Comparison of ENCODE assay signal across 24 mouse cellular contexts in the genomic region with DNA sequence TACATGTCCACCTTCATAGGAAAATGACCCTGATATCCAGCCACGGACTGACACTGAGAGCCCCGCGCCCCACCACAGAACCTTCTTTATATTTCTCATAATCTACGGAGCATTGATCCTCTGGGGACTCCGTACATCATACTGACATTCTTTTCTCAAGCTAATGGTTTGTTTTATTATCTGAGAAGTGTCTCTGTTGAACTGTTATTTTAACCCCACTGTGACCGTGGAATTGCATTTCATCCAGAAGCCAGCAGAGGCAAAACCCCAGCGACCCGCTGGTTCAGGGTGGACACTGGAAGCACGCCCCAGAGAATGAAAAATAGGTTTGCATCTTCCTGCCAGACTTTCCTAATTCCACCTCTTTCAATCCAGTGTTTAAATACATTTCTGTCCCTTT.
DNase-seq lines count a peak whose midpoint lies in the region; ATAC-seq and TF ChIP-seq lines count a peak whose summit lies in the region.
"Had no signal": no experiment of that assay in that cellular context is flagged by ENCODE, and none has a peak within 500 bp of the region (broad histone marks: within the 10 kb centered on the region; RNA-seq: fewer than 3 reads in every experiment).

No protein-coding gene starts in this region.

- no peak overlapping the region for H3K9ac ChIP-seq in kidney, postnatal 0 days (ENCODE audit: low read depth, low read length)
- no peak overlapping the region for H3K9ac ChIP-seq in midbrain, embryonic 14.5 days (replicated peaks; ENCODE audit: low read length)
- H3K9ac ChIP-seq: heart, embryonic 12.5 days; limb, embryonic 15.5 days; liver, embryonic 14.5 days; lung, embryonic 15.5 days had no signal

- no peak overlapping the region for H3K4me2 ChIP-seq in kidney, postnatal 0 days (ENCODE audit: low read length)
- peak overlapping the region; percentile 13; the same call in 1 of the 2 replicates for H3K4me2 ChIP-seq in midbrain, embryonic 14.5 days (ENCODE audit: low read length)
- H3K4me2 ChIP-seq: heart, embryonic 12.5 days; limb, embryonic 15.5 days had no signal

- H3K27me3 ChIP-seq in kidney, postnatal 0 days (ENCODE audit: insufficient read depth, low read length), result peaks cover 24% of the 10 kb centered on the region
- H3K27me3 ChIP-seq in midbrain, embryonic 14.5 days (ENCODE audit: control insufficient read depth, insufficient read depth, low read length), result no peaks in the 10 kb centered on the region; the same call in 1 of the 2 replicates
- H3K27me3 ChIP-seq in midbrain, embryonic 10.5 days (ENCODE audit: low read depth, poor library complexity, severe bottlenecking), result peaks cover 85% of the 10 kb centered on the region
- peaks cover 82% of the 10 kb centered on the region for H3K27me3 ChIP-seq in embryonic facial prominence, embryonic 10.5 days (replicated peaks; ENCODE audit: low read depth, poor library complexity, severe bottlenecking)

- 15% methylated on average over 9 of the region's 9 CpGs for WGBS in kidney, postnatal 0 days
- WGBS in midbrain, embryonic 14.5 days, result 53% methylated on average over 9 of the region's 9 CpGs
- 63% methylated on average over 9 of the region's 9 CpGs for WGBS in midbrain, embryonic 10.5 days
- 33% methylated on average over 9 of the region's 9 CpGs for WGBS in embryonic facial prominence, embryonic 10.5 days

- no peak for ATAC-seq in kidney, postnatal 0 days (replicated peaks; ENCODE audit: low FRiP score, low read depth)
- no peak for ATAC-seq in midbrain, embryonic 14.5 days (ENCODE audit: low FRiP score, low TSS enrichment)
- no peak for ATAC-seq in erythroblast, adult 5-6 weeks (replicated peaks; ENCODE audit: low FRiP score, poor library complexity, severe bottlenecking)
- ATAC-seq: forebrain, embryonic 16.5 days had no signal

- no peaks in the 10 kb centered on the region for H3K9me3 ChIP-seq in kidney, postnatal 0 days (replicated peaks; ENCODE audit: low read length)
- H3K9me3 ChIP-seq in midbrain, embryonic 14.5 days (ENCODE audit: control insufficient read depth, low read length), result no peaks in the 10 kb centered on the region
- no peaks in the 10 kb centered on the region for H3K9me3 ChIP-seq in midbrain, embryonic 10.5 days (replicated peaks)
- no peaks in the 10 kb centered on the region for H3K9me3 ChIP-seq in embryonic facial prominence, embryonic 10.5 days
- H3K9me3 ChIP-seq: heart, embryonic 12.5 days; limb, embryonic 15.5 days; lung, embryonic 15.5 days had no signal

- no peak for TF ChIP-seq CTCF in kidney, postnatal 0 days (IDR thresholded peaks at IDR 0.05; ENCODE audit: low read depth)

- H3K27ac ChIP-seq in kidney, postnatal 0 days, result no peak overlapping the region
- H3K27ac ChIP-seq in midbrain, embryonic 14.5 days (replicated peaks; ENCODE audit: low read depth, low read length), result no peak overlapping the region
- no peak overlapping the region for H3K27ac ChIP-seq in midbrain, embryonic 10.5 days (replicated peaks)
- no peak overlapping the region for H3K27ac ChIP-seq in embryonic facial prominence, embryonic 10.5 days (replicated peaks)
- H3K27ac ChIP-seq: limb, embryonic 15.5 days; liver, embryonic 14.5 days; lung, embryonic 15.5 days had no signal

- H3K4me1 ChIP-seq in kidney, postnatal 0 days (replicated peaks; ENCODE audit: insufficient read depth, low read length), result 0 out of 2 replicates have a peak, but pooled peaks cover 3% of the 10 kb centered on the region
- peaks cover 18% of the 10 kb centered on the region for H3K4me1 ChIP-seq in midbrain, embryonic 14.5 days (ENCODE audit: control insufficient read depth, insufficient read depth, low read length)
- H3K4me1 ChIP-seq in midbrain, embryonic 10.5 days, result peaks cover 27% of the 10 kb centered on the region
- peaks cover 25% of the 10 kb centered on the region for H3K4me1 ChIP-seq in embryonic facial prominence, embryonic 10.5 days

- DNase-seq in kidney, postnatal 0 days (ENCODE audit: low spot score), result peak; percentile 12
- no peak for DNase-seq in kidney, adult 18-20 months
- DNase-seq in midbrain, embryonic 14.5 days, result peak; percentile 21
- DNase-seq in midbrain, embryonic 10.5 days (ENCODE audit: low spot score), result no peak
- peak; percentile 24 for DNase-seq in embryonic facial prominence, embryonic 10.5 days (ENCODE audit: low spot score)
- peak; percentile 61 for DNase-seq in mesoderm, embryonic 11.5 days (ENCODE audit: low read depth, low spot score)
- no peak for DNase-seq in gastrocnemius, postnatal 4 days (ENCODE audit: low spot score in 2 of 2)
- DNase-seq: adrenal gland, postnatal 36 days; cerebellum, adult 9-10 months; gastrocnemius, postnatal 14 days; heart, adult 18-20 months; heart, postnatal 10 days; kidney, adult 11 months; layer of hippocampus, adult 9-11 months; lung, postnatal 4 days; right cerebral cortex, adult 18-20 months; right cerebral cortex, postnatal 4 days; thymus, postnatal 25 days had no signal

- no peak overlapping the region for H3K4me3 ChIP-seq in kidney, postnatal 0 days (replicated peaks; ENCODE audit: low read depth, low read length)
- no peak overlapping the region for H3K4me3 ChIP-seq in midbrain, embryonic 14.5 days (replicated peaks; ENCODE audit: low read depth, low read length)
- H3K4me3 ChIP-seq in midbrain, embryonic 10.5 days, result no peak overlapping the region
- H3K4me3 ChIP-seq in embryonic facial prominence, embryonic 10.5 days, result no peak overlapping the region
- H3K4me3 ChIP-seq: heart, embryonic 12.5 days; limb, embryonic 15.5 days; lung, embryonic 15.5 days had no signal

- H3K36me3 ChIP-seq in kidney, postnatal 0 days (ENCODE audit: insufficient read depth, low read length), result no peaks in the 10 kb centered on the region
- H3K36me3 ChIP-seq in midbrain, embryonic 14.5 days (ENCODE audit: control insufficient read depth, insufficient read depth, low read length), result no peaks in the 10 kb centered on the region
- no peaks in the 10 kb centered on the region for H3K36me3 ChIP-seq in midbrain, embryonic 10.5 days
- no peaks in the 10 kb centered on the region for H3K36me3 ChIP-seq in embryonic facial prominence, embryonic 10.5 days (replicated peaks)
- H3K36me3 ChIP-seq: heart, embryonic 12.5 days; limb, embryonic 15.5 days; lung, embryonic 15.5 days had no signal

Comparison
In these comparisons a context has a peak if more than half of its experiments do, and no peak if none do; other contexts are left out.
1. DNase-seq: peak in kidney, postnatal 0 days (single experiment), midbrain, embryonic 14.5 days (single experiment), embryonic facial prominence, embryonic 10.5 days (single experiment) and mesoderm, embryonic 11.5 days (single experiment); none in kidney, adult 18-20 months (single experiment), midbrain, embryonic 10.5 days (single experiment) and gastrocnemius, postnatal 4 days (0 of 2).